Mouse (Mus musculus) embryonic fibroblast, embryonic 13.5 days (primary cell): ENCODE data around the gene Prh1. TPM values are rescaled to one million over a fixed set of nuclear protein-coding genes. Genes with fewer than 3 reads are reported as not detected.
"Not testable (repeated sequence)": the region's sequence is repeated elsewhere in the genome, so short reads cannot be mapped to it uniquely, and the experiment has no call there.

Experiments
- H3K27ac ChIP-seq: 2 replicates; pipeline ENCODE4 v1.5.1; 2012; ENCODE audit warnings: low read length, control low read depth, inconsistent platforms; ENCODE audit not compliant: insufficient read depth
- H3K4me1 ChIP-seq: 2 replicates; pipeline ENCODE4 v1.6.1; 2011; ENCODE audit warnings: low read length; ENCODE audit not compliant: control insufficient read depth, insufficient read depth
- H3K4me3 ChIP-seq: 2 replicates; pipeline ENCODE4 v1.5.1; 2011; ENCODE audit warnings: mild to moderate bottlenecking, control low read depth, low read length; ENCODE audit not compliant: insufficient read depth
- polyA plus RNA-seq: library from polyadenylated mRNA; stranded (reverse); fragments of >200 nt; gene quantifications from 2 replicates; pipeline ENCODE4 v1.2.4, GENCODE M21; 2011; ENCODE audit warnings: low read depth; ENCODE audit not compliant: missing spikeins, insufficient read length

Gene Prh1
- polyA plus RNA-seq: not detected in 2 replicates

DNA sequence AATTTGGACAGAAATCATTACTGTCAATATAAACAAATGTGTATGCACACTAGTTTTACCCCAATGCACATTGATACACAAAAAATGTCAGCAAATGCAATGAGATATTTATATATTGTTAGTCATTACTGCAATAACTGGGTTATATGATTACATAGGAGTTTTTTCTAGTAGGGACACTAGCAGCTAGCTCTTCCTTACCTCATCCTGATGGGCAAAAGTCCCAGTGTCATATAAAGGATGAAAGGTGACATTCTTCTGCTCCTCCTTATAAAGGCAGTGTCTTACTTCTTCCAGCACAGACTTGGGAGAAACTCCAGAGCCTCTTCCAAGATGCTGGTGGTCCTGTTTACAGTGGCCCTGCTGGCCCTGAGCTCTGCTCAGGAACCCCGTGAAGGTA lies at the start of gene Prh1:
TSS of gene Prh1 (plus strand) at position 301 of the 400 bp plus-strand sequence.
- H3K27ac ChIP-seq, H3K4me3 ChIP-seq, H3K4me1 ChIP-seq: not testable (repeated sequence)

DNA sequence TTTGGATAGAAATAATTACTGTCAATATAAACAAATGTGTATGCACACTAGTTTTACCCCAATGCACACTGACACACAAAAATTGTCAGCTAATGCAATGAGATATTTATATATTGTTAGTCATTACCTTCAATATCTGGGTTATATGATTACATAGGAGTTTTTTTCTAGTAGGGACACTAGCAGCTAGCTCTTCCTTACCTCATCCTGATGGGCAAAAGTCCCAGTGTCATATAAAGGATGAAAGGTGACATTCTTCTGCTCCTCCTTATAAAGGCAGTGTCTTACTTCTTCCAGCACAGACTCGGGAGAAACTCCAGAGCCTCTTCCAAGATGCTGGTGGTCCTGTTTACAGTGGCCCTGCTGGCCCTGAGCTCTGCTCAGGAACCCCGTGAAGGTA lies 26.0 kb downstream of the Prh1 start, which contains the start of gene Prp2:
TSS of gene Prp2 (plus strand) at position 301 of the 400 bp plus-strand sequence.
- H3K4me3 ChIP-seq, H3K4me1 ChIP-seq, H3K27ac ChIP-seq: not testable (repeated sequence)

Other genes starting within 250 kb of the Prh1 start
- gene Gm8882, start 205.7 kb upstream of the Prh1 start, polyA plus RNA-seq: not detected in 2 replicates
- gene Prp2, start 26.1 kb downstream of the Prh1 start, polyA plus RNA-seq: not detected in 2 replicates
- gene A630073D07Rik, start 81.7 kb downstream of the Prh1 start, polyA plus RNA-seq: not detected in 2 replicates
- gene Tas2r120, start 87.1 kb downstream of the Prh1 start, polyA plus RNA-seq: not detected in 2 replicates
- gene Tas2r121, start 131.2 kb downstream of the Prh1 start, polyA plus RNA-seq: not detected in 2 replicates
- not detected in 2 replicates for gene Tas2r122, start 142.1 kb downstream of the Prh1 start, polyA plus RNA-seq
- gene Tas2r115, start 168.2 kb downstream of the Prh1 start, polyA plus RNA-seq: not detected in 2 replicates
- not detected in 2 replicates for gene Tas2r124, start 184.9 kb downstream of the Prh1 start, polyA plus RNA-seq
- gene Tas2r102, start 192.3 kb downstream of the Prh1 start, polyA plus RNA-seq: not detected in 2 replicates
- not detected in 2 replicates for gene Tas2r136, start 208.4 kb downstream of the Prh1 start, polyA plus RNA-seq
- not detected in 2 replicates for gene Tas2r117, start 233.0 kb downstream of the Prh1 start, polyA plus RNA-seq